Mouse (Mus musculus): ENCODE data around the gene Ihh. TPM values are rescaled to one million over a fixed set of nuclear protein-coding genes. Genes with fewer than 3 reads are reported as not detected.

Gene Ihh
- 2.4 and 3.4 TPM in 2 replicates for polyA plus RNA-seq (2012; rRNA removed)
- polyA plus RNA-seq (2014; fragmentation: Nextera tagmentation; extraction: Ambion mirVana), result 1.5 and 1.7 TPM in 2 replicates

DNA sequence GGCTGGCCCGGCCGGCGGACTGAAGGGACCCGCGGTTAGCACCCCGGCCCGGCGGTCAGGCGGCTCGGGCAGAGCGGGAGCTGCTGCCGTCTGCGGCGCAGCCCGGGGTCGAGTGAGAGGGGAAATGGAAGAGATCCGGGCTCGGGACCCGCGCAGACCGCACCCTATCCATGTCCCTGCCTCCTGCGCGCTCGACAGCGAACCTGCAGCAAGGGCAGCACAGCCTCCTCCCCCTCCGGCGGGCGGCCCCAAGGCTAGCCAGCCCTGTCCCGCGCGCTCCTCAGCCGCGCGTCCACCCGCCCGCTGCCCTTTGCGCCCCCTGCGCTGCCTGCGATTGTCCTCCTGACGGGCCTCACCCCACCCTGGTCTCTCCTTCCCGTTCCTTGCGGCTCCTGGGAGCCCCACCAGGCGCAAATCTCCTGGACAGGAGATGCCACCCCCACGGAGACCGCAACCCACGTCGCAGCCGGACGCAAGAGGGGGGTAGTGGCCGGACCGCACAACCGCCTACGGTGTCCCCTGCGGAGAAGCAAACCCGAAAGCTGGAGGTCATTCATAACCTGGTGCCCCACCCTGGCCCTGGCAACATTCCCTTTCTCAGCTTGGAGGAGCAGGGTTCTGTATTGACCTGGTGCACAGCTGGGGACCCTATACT is at the start of gene Ihh:
Gene Ihh (minus strand): TSS at position 117 of the 655 bp plus-strand sequence.
- DNase-seq (ENCODE audit: low read depth in 3 of 3, low spot score in 3 of 3), result no peak
- ATAC-seq (ENCODE audit: insufficient read depth), result peak; percentile 72
- Histone ChIP-seq H3K36me3 (replicated peaks; ENCODE audit: control insufficient read depth, insufficient read depth, low read depth) (no peaks in the 10 kb centered on the region), H3K9me3 (ENCODE audit: control insufficient read depth, low read length) (no peaks in the 10 kb centered on the region), H3K4me1 (replicated peaks; ENCODE audit: control insufficient read depth in 2 of 2, insufficient read depth in 2 of 2, low read length in 1 of 2) (no peaks in the 10 kb centered on the region), H3K27ac (no peak within 1 kb of the TSS), H3K4me3 (ENCODE audit: insufficient read depth in 1 of 2, low read depth in 2 of 2, low read length in 2 of 2) (peak within 1 kb of the TSS; percentile 46 to 50), H3K27me3 (ENCODE audit: control insufficient read depth, insufficient read depth, low read length) (peaks cover 64% of the 10 kb centered on the region), H3K9ac (replicated peaks) (no peak within 1 kb of the TSS), H3K4me2 (ENCODE audit: low read depth) (peak within 1 kb of the TSS; percentile 38)
- TF ChIP-seq CTCF (IDR thresholded peaks at IDR 0.05; ENCODE audit: low read depth), result no peak
- WGBS (ENCODE audit: insufficient replicate concordance), result 3% methylated on average over 51 of the region's 55 CpGs

DNA sequence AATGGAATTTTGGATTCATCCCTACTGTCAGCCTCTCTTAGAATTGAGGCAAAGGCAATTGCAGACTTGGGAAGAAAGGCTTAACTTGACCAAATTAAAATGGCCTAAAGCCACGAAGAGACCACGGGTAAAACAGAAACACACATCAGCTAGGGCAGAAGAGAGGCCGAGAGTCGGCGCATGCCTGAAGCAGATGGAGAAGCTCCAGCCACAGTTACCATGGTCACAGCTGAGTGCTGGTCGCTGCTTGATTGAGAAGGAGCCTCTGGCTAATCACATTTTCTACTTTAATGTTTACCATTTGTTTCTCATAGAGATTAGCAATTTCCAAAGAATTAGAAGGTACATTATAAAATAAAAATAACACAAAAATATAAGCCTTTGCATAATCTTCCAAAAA is 49.7 kb upstream of the Ihh start:
- Histone ChIP-seq H3K4me3 (ENCODE audit: insufficient read depth in 1 of 2, low read depth in 2 of 2, low read length in 2 of 2) (no peak overlapping the region), H3K36me3 (replicated peaks; ENCODE audit: control insufficient read depth, insufficient read depth, low read depth) (no peaks in the 10 kb centered on the region), H3K4me1 (replicated peaks; ENCODE audit: control insufficient read depth in 2 of 2, insufficient read depth in 2 of 2, low read length in 1 of 2) (no peaks in the 10 kb centered on the region), H3K27me3 (ENCODE audit: control insufficient read depth, insufficient read depth, low read length) (no peaks in the 10 kb centered on the region), H3K4me2 (ENCODE audit: low read depth) (no peak overlapping the region), H3K9me3 (ENCODE audit: control insufficient read depth, low read length) (no peaks in the 10 kb centered on the region), H3K9ac (replicated peaks) (no peak overlapping the region), H3K27ac (no peak overlapping the region)
- ATAC-seq (ENCODE audit: insufficient read depth), result no peak
- no peak for DNase-seq (ENCODE audit: low read depth in 3 of 3, low spot score in 3 of 3)
- no peak for TF ChIP-seq CTCF (IDR thresholded peaks at IDR 0.05; ENCODE audit: low read depth)
- TF ChIP-seq EP300 (IDR thresholded peaks at IDR 0.05; ENCODE audit: low read depth), result no peak
- WGBS (ENCODE audit: insufficient replicate concordance), result 45% methylated on average over 6 of the region's 6 CpGs

DNA sequence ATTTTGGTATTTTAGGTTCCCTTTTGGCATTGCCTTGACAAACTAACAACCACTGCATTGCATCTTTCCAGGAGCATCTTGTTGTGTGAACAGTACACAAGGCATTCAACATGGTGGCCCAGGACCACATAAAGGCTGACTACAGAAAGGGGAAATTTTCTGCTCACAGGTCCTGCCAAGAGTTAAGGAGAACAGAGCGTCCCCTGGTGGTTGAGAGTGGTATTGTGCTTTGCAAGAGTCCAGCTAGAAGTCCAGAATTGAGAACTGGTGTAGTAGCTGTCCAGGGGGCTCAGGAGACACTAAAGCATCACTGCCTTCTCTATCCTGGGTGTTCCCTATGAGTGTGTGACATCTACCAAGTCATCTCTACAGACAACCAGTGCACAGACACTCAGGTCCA is 49.0 kb upstream of the Ihh start:
- Histone ChIP-seq H3K4me3 (ENCODE audit: insufficient read depth in 1 of 2, low read depth in 2 of 2, low read length in 2 of 2) (no peak overlapping the region), H3K27me3 (ENCODE audit: control insufficient read depth, insufficient read depth, low read length) (no peaks in the 10 kb centered on the region), H3K27ac (no peak overlapping the region), H3K4me2 (ENCODE audit: low read depth) (no peak overlapping the region), H3K4me1 (replicated peaks; ENCODE audit: control insufficient read depth in 2 of 2, insufficient read depth in 2 of 2, low read length in 1 of 2) (no peaks in the 10 kb centered on the region), H3K36me3 (replicated peaks; ENCODE audit: control insufficient read depth, insufficient read depth, low read depth) (no peaks in the 10 kb centered on the region), H3K9ac (replicated peaks) (no peak overlapping the region), H3K9me3 (ENCODE audit: control insufficient read depth, low read length) (no peaks in the 10 kb centered on the region)
- peak; percentile 7 to 18 (median 10) for DNase-seq (ENCODE audit: low read depth in 3 of 3, low spot score in 3 of 3)
- TF ChIP-seq CTCF (IDR thresholded peaks at IDR 0.05; ENCODE audit: low read depth), result peak; percentile 91
- TF ChIP-seq EP300 (IDR thresholded peaks at IDR 0.05; ENCODE audit: low read depth), result no peak
- no peak for ATAC-seq (ENCODE audit: insufficient read depth)
- 0% methylated on average over 1 of the region's 1 CpGs for WGBS (ENCODE audit: insufficient replicate concordance)

DNA sequence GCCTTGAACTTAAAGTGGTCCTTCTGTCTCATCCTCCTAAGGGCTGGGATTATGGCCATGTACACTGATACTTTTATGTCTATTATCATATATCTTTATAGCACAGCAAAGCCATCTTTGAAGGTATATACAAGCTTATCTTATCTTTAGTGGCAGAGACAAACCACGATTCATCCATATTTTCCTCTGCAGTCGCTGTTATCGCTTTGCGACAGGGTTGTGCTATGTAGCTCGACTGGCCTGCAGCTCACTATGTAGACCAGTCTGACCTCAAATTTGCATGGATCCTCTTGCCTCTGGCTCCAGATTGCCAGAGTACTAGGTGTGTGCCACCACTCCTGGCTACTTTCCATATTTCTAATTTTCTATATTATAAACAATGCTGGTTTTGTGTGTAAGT is 47.7 kb upstream of the Ihh start:
- Histone ChIP-seq H3K4me2 (ENCODE audit: low read depth) (no peak overlapping the region), H3K27ac (no peak overlapping the region), H3K9ac (replicated peaks) (no peak overlapping the region), H3K4me1 (replicated peaks; ENCODE audit: control insufficient read depth in 2 of 2, insufficient read depth in 2 of 2, low read length in 1 of 2) (no peaks in the 10 kb centered on the region), H3K9me3 (ENCODE audit: control insufficient read depth, low read length) (no peaks in the 10 kb centered on the region), H3K4me3 (ENCODE audit: insufficient read depth in 1 of 2, low read depth in 2 of 2, low read length in 2 of 2) (no peak overlapping the region), H3K27me3 (ENCODE audit: control insufficient read depth, insufficient read depth, low read length) (no peaks in the 10 kb centered on the region), H3K36me3 (replicated peaks; ENCODE audit: control insufficient read depth, insufficient read depth, low read depth) (no peaks in the 10 kb centered on the region)
- ATAC-seq (ENCODE audit: insufficient read depth) (no peak), DNase-seq (ENCODE audit: low read depth in 3 of 3, low spot score in 3 of 3) (no peak)
- 29% methylated on average over 5 of the region's 5 CpGs for WGBS (ENCODE audit: insufficient replicate concordance)
- TF ChIP-seq EP300 (IDR thresholded peaks at IDR 0.05; ENCODE audit: low read depth) (no peak), CTCF (IDR thresholded peaks at IDR 0.05; ENCODE audit: low read depth) (no peak)

DNA sequence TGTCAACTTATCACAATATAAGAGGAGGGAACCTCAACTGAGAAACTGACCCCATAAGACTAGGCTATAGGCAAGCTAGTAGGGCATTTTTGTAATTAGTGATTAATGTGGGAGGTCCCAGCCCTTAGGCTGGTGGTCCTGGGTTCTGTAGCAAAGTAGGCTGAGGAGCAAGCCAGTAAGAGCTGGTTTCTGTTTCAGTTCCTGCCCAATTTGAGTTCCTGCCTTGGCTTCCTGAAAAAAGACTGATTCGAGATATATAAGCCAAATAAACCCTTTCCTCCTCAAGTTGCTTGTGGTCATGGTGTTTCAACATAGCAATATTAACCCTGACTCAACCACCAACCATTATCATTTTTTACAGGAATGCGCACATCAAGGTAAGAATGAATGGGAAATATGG is 45.8 kb upstream of the Ihh start:
- no peak overlapping the region for H3K9ac ChIP-seq (replicated peaks)
- TF ChIP-seq EP300 (IDR thresholded peaks at IDR 0.05; ENCODE audit: low read depth) (no peak), CTCF (IDR thresholded peaks at IDR 0.05; ENCODE audit: low read depth) (no peak)
- H3K27ac ChIP-seq, result no peak overlapping the region
- no peak overlapping the region for H3K4me2 ChIP-seq (ENCODE audit: low read depth)
- H3K4me3 ChIP-seq (ENCODE audit: insufficient read depth in 1 of 2, low read depth in 2 of 2, low read length in 2 of 2), result no peak overlapping the region
- no peaks in the 10 kb centered on the region for H3K36me3 ChIP-seq (replicated peaks; ENCODE audit: control insufficient read depth, insufficient read depth, low read depth)
- H3K9me3 ChIP-seq (ENCODE audit: control insufficient read depth, low read length), result no peaks in the 10 kb centered on the region
- WGBS (ENCODE audit: insufficient replicate concordance), result 45% methylated on average over 2 of the region's 2 CpGs
- ATAC-seq (ENCODE audit: insufficient read depth) (no peak), DNase-seq (ENCODE audit: low read depth in 3 of 3, low spot score in 3 of 3) (no peak)
- H3K4me1 ChIP-seq (replicated peaks; ENCODE audit: control insufficient read depth in 2 of 2, insufficient read depth in 2 of 2, low read length in 1 of 2), result no peaks in the 10 kb centered on the region
- H3K27me3 ChIP-seq (ENCODE audit: control insufficient read depth, insufficient read depth, low read length), result no peaks in the 10 kb centered on the region

All from liver, embryonic 14.5 days (tissue).